Mouse (Mus musculus) midbrain, embryonic 13.5 days (tissue): Measurements from ENCODE around the gene Echdc3. TPM values are rescaled to one million over a fixed set of nuclear protein-coding genes. Genes with fewer than 3 reads are reported as not detected.

ENCODE experiments used
- ATAC-seq: fragments of 200-750 bp; cut with Nextera tagmentation; 2 replicates; pipeline ENCODE4 v1.8.0; 2017; ENCODE audit warnings: mild to moderate bottlenecking, moderate TSS enrichment, moderate library complexity
- H3K27ac ChIP-seq: fragments of 300-500 bp; sonication (generic); 2 replicates; pipeline ENCODE4 v1.5.1; 2015; ENCODE audit warnings: inconsistent platforms, mild to moderate bottlenecking, moderate library complexity
- H3K27me3 ChIP-seq: fragments of 300-500 bp; sonication (generic); 2 replicates; pipeline ENCODE4 v1.6.1; 2015; ENCODE audit warnings: mild to moderate bottlenecking, inconsistent platforms
- H3K36me3 ChIP-seq: fragments of 300-500 bp; sonication (generic); 2 replicates; pipeline ENCODE4 v1.6.1; 2015; ENCODE audit warnings: mild to moderate bottlenecking, inconsistent platforms
- H3K4me1 ChIP-seq: fragments of 300-500 bp; sonication (generic); replicated peaks from 2 replicates; pipeline ENCODE4 v1.6.1; 2015; ENCODE audit warnings: inconsistent platforms
- H3K4me2 ChIP-seq: fragments of 300-500 bp; sonication (generic); replicated peaks from 2 replicates; pipeline ENCODE4 v1.6.1; 2015; ENCODE audit warnings: moderate library complexity, mild to moderate bottlenecking, inconsistent platforms
- H3K4me3 ChIP-seq: fragments of 300-500 bp; sonication (generic); replicated peaks from 2 replicates; pipeline ENCODE4 v1.5.1; 2015; ENCODE audit warnings: mild to moderate bottlenecking, inconsistent platforms
- H3K9ac ChIP-seq: fragments of 300-500 bp; sonication (generic); replicated peaks from 2 replicates; pipeline ENCODE4 v1.6.1; 2015; ENCODE audit warnings: mild to moderate bottlenecking, inconsistent platforms
- H3K9me3 ChIP-seq: fragments of 300-500 bp; sonication (generic); 2 replicates; pipeline ENCODE4 v1.6.1; 2016; ENCODE audit warnings: mild to moderate bottlenecking, inconsistent platforms
- WGBS: fragments of 180-500 bp; shearing (Covaris S2); methylation state at CpG from one replicate; pipeline ENCODE4 v1.1.7; 2015; 5-methylcytosine and 5-hydroxymethylcytosine counted together
- polyA plus RNA-seq: library from polyadenylated mRNA; unstranded; fragments of >200 nt; fragmentation: Nextera tagmentation; extraction: Ambion mirVana; gene quantifications from 2 replicates; pipeline ENCODE4 v1.2.1, GENCODE M21; 2015

The Echdc3 gene
- polyA plus RNA-seq, 1 experiment from 2014 or later = 1.9 TPM

DNA sequence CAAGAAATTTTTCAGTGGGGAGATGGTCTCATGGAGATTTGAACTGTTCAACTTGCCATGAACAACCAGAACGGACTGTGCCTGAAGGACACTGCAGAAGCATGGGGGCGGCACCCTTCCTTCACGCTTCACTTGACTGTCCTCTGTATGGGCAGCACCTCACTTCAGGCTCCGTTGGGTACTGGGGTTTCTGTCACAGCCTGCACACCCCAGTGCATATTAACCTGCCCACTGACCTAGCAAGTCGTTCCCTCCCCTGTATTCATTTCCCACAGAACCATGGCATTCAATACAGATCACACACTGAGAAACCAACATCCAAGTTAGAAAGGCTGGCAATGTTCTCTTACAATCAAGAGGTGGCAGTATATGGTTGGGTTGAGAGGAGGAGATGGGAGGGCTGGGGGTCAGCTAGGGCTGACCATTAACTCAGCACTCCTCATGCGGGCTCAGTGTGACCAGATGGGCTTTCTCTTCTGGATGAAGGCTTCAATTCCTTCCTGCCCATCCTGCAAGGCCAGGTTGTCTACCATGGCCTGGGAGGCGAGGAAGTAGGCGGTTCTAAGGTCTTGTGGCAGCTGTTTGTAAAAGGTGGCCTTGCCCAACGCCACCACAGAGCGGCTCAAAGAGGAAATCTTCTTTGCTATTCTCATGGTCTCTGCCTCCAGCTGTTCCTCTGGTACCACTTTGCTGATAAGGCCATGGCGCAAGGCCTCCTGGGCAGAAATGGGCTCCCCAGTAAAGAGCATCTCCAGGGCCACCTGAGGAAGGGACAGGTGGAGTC is 23.8 kb downstream of the Echdc3 start:
- Histone ChIP-seq H3K9me3 (peaks cover 3% of the 10 kb centered on the region; the same call in 1 of the 2 replicates), H3K27ac (no peak overlapping the region), H3K9ac (no peak overlapping the region), H3K36me3 (no peaks in the 10 kb centered on the region), H3K4me2 (no peak overlapping the region), H3K4me3 (no peak overlapping the region), H3K4me1 (peaks cover 16% of the 10 kb centered on the region; the same call in 1 of the 2 replicates), H3K27me3 (no peaks in the 10 kb centered on the region)
- ATAC-seq = no peak
- 74% methylated on average over 11 of the region's 11 CpGs for WGBS

- peaks cover 3% of the 10 kb centered on the region; the same call in 1 of the 2 replicates for H3K9me3 ChIP-seq
- H3K36me3 ChIP-seq = no peaks in the 10 kb centered on the region
- no peak overlapping the region for H3K4me2 ChIP-seq
- H3K9ac ChIP-seq = no peak overlapping the region
- no peaks in the 10 kb centered on the region for H3K27me3 ChIP-seq
- no peak overlapping the region for H3K4me3 ChIP-seq
- 56% methylated on average over 11 of the region's 11 CpGs for WGBS
- peak; percentile 32; the same call in 1 of the 2 replicates for ATAC-seq
- H3K27ac ChIP-seq = no peak overlapping the region
- H3K4me1 ChIP-seq = peaks cover 12% of the 10 kb centered on the region; the same call in 1 of the 2 replicates
Measured at GRCm38 (mm10) chr2:6187418-6187817, 25.4 kb downstream of the Echdc3 start.

DNA sequence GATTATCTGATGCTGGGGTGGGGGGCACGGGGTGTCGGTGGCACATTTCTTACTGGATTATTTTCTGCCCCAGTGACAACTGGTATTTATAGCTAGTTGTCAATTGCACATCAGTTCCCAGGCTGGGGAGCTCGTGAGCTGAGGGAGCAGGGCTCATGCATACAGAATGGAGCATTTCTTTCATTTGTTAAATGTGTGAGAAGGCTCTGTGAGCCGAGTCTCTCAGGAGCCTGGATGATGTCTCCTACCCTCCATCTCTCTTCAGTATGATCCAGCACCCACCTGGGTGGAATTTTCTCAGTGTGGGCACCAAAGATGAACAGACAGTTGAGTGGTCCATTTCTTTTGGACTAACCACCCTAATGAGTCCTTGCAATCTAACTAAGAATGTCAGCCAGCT is 25.9 kb downstream of the Echdc3 start:
- H3K4me2 ChIP-seq = no peak overlapping the region
- H3K4me1 ChIP-seq = peaks cover 12% of the 10 kb centered on the region; the same call in 1 of the 2 replicates
- ATAC-seq = no peak
- 55% methylated on average over 4 of the region's 4 CpGs for WGBS
- H3K27ac ChIP-seq = no peak overlapping the region
- no peaks in the 10 kb centered on the region for H3K36me3 ChIP-seq
- no peak overlapping the region for H3K9ac ChIP-seq
- H3K27me3 ChIP-seq = no peaks in the 10 kb centered on the region
- H3K4me3 ChIP-seq = no peak overlapping the region
- peaks cover 3% of the 10 kb centered on the region; the same call in 1 of the 2 replicates for H3K9me3 ChIP-seq

DNA sequence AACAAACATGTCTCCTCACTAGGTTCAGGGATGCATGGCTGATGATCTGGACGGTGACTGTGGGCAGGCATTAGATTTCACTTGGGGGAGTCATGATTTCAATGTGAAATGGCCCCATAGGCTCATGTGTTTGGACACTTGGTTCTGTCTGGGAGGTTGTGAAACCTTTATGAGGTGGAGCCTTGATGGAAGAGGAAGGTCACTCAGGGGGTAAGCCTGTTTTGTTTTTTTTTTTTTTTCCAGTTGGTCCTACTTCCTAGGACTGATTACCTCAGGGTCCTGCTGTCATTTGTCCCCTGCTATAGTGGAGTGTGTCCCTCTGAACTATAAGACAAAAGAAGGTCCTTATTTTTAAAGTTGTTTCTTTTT is 33.1 kb downstream of the Echdc3 start:
- 94% methylated on average over 1 of the region's 1 CpGs for WGBS
- Histone ChIP-seq H3K27ac (no peak overlapping the region), H3K9ac (no peak overlapping the region), H3K4me3 (no peak overlapping the region), H3K27me3 (no peaks in the 10 kb centered on the region), H3K36me3 (no peaks in the 10 kb centered on the region), H3K4me2 (no peak overlapping the region), H3K9me3 (no peaks in the 10 kb centered on the region), H3K4me1 (no peaks in the 10 kb centered on the region)
- ATAC-seq = no peak

GRCm38 (mm10) chr2:6178901-6179748 is 33.7 kb downstream of the Echdc3 start:
- no peak overlapping the region for H3K27ac ChIP-seq
- no peak overlapping the region for H3K4me2 ChIP-seq
- H3K9me3 ChIP-seq = no peaks in the 10 kb centered on the region
- no peaks in the 10 kb centered on the region for H3K4me1 ChIP-seq
- no peaks in the 10 kb centered on the region for H3K36me3 ChIP-seq
- H3K4me3 ChIP-seq = no peak overlapping the region
- no peak overlapping the region for H3K9ac ChIP-seq
- no peaks in the 10 kb centered on the region for H3K27me3 ChIP-seq
- ATAC-seq = no peak
- 90% methylated on average over 15 of the region's 16 CpGs for WGBS

DNA sequence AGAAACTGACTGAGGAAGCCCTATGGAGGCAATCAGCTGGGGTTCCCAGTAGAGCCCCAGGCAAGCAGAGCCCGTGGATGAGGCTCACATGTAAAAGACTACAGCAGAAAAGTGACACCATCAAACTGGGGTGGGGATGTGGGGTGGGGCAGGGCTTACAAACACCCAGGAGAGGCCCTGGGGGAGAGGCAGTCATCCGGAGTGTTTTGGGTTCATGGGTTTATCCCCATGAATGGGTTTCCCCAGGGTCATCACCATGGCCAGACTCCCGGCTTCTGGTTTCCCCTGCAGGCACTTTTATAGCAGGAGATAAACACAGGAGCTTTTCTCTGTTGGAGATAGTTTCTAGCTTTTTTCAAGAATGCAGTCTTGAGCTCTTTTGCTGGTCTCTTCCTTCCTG is 39.8 kb downstream of the Echdc3 start:
- WGBS = 60% methylated on average over 3 of the region's 3 CpGs
- Histone ChIP-seq H3K27ac (no peak overlapping the region), H3K36me3 (no peaks in the 10 kb centered on the region), H3K9me3 (0 out of 2 replicates have a peak, but pooled peaks cover 3% of the 10 kb centered on the region), H3K27me3 (no peaks in the 10 kb centered on the region), H3K9ac (no peak overlapping the region), H3K4me3 (no peak overlapping the region), H3K4me1 (no peaks in the 10 kb centered on the region), H3K4me2 (no peak overlapping the region)
- ATAC-seq = no peak

DNA sequence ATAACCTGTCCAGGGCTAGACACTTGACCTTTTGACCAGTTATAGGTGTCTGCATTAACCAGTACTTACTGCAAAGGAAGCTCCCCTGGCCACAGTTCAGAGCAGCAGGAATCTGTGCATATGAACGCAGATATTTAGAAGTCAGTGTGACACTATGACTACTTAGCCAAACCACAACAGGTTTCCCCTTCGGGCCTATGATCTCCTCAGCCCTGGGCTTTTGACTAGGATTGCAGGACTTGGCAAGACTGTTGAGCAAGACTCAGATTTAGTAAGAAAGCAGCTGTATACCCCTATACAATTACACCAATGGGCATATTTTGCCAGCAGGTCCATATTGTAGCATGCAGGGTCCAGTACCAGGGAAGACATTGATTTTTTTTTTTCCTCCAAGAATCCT is 44.3 kb downstream of the Echdc3 start:
- no peak for ATAC-seq
- no peak overlapping the region for H3K4me3 ChIP-seq
- 92% methylated on average over 2 of the region's 2 CpGs for WGBS

DNA sequence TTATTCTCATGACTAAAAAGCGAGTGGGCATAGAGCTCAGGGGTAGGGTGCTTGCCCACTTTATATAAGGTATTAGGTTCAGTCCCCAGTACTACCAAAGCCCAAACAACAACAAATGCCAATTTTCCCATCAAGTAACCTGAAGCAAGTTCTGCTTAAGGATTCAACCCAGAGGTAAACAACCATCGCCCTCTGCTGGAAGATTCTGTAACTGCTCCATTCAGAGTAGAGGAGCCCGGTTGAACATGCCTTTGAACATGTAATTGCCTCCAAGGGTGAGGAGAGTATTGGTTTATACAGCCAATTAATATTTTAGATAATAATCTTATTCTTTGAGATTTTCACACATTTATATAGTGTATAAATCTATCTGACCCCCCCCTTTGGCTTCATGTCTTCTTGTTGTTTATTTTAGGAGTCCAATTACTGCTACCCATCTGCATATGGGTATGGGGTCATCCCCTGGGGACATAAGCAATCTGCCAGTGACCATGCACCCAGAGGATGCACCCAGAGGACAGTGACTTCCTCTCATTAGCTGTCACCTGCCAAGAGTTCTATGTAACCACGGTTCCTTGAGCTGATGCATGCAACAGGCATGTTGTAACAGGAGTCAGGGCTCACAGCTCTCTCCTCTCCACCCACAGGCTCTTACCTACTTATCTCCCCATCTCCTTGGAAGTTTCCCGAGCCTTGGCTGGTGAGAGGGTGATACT is 44.8 kb downstream of the Echdc3 start:
- H3K4me3 ChIP-seq = no peak overlapping the region
- H3K9ac ChIP-seq = no peak overlapping the region
- no peak overlapping the region for H3K4me2 ChIP-seq
- 36% methylated on average over 5 of the region's 5 CpGs for WGBS
- no peaks in the 10 kb centered on the region for H3K36me3 ChIP-seq
- no peaks in the 10 kb centered on the region for H3K4me1 ChIP-seq
- H3K9me3 ChIP-seq = 0 out of 2 replicates have a peak, but pooled peaks cover 3% of the 10 kb centered on the region
- H3K27ac ChIP-seq = no peak overlapping the region
- ATAC-seq = peak; percentile 65
- H3K27me3 ChIP-seq = no peaks in the 10 kb centered on the region

More for the DNA sequence above, 44.3 kb downstream of the Echdc3 start:
- no peaks in the 10 kb centered on the region for H3K36me3 ChIP-seq
- no peak overlapping the region for H3K4me2 ChIP-seq
- H3K9ac ChIP-seq = no peak overlapping the region
- H3K27ac ChIP-seq = no peak overlapping the region
- 0 out of 2 replicates have a peak, but pooled peaks cover 3% of the 10 kb centered on the region for H3K9me3 ChIP-seq
- no peaks in the 10 kb centered on the region for H3K4me1 ChIP-seq
- H3K27me3 ChIP-seq = no peaks in the 10 kb centered on the region

- Histone ChIP-seq H3K4me1 (no peaks in the 10 kb centered on the region), H3K4me2 (no peak overlapping the region), H3K9ac (no peak overlapping the region), H3K27me3 (no peaks in the 10 kb centered on the region), H3K9me3 (no peaks in the 10 kb centered on the region), H3K36me3 (no peaks in the 10 kb centered on the region), H3K4me3 (no peak overlapping the region), H3K27ac (no peak overlapping the region)
- no peak for ATAC-seq
- whole genome bisulfite sequencing = 86% methylated on average over 6 of the region's 6 CpGs
Measured at GRCm38 (mm10) chr2:6165771-6166170, 47.1 kb downstream of the Echdc3 start.

DNA sequence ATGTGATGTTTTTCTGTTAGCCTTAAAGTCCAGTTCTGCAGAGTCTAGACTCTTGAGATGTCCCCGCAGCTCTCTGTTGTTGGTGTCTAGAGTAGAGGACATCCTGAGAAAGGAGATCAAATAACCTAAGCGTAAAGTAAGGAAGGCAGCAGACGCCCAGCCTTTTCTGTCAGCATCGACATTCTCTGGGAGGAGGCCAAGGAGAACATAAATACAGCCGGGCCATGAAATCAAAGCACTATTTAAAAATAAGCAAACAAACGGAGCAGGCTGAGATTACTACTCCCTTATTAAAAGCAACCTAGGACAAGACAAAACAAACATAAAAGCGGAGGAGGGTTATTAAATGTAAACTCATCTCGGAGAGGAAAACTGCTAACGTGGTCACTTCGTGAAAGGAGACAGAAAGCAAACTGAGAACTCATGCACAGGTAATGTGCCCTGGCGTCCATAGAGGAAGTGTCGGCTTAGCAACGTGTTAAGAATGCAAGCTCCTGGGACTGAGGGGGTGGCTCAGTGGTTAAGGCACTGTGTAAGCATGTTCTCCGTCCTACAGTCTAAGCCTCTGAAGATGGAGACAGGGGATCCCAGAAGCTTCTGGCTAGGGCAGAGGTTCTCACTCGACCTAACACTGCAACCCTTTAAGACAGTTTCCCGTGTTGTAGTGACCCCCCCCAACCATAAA is 48.1 kb downstream of the Echdc3 start:
- no peak for ATAC-seq
- WGBS = 75% methylated on average over 16 of the region's 16 CpGs
- H3K9ac ChIP-seq = no peak overlapping the region

GRCm38 (mm10) chr2:6162366-6163040 is 50.3 kb downstream of the Echdc3 start:
- Histone ChIP-seq H3K4me3 (no peak overlapping the region), H3K4me2 (no peak overlapping the region), H3K27me3 (no peaks in the 10 kb centered on the region), H3K27ac (no peak overlapping the region), H3K36me3 (no peaks in the 10 kb centered on the region), H3K9me3 (no peaks in the 10 kb centered on the region), H3K4me1 (no peaks in the 10 kb centered on the region), H3K9ac (no peak overlapping the region)
- 76% methylated on average over 6 of the region's 6 CpGs for WGBS
- ATAC-seq = no peak

More for the DNA sequence above, 48.1 kb downstream of the Echdc3 start:
- no peak overlapping the region for H3K4me2 ChIP-seq
- no peaks in the 10 kb centered on the region for H3K27me3 ChIP-seq
- no peak overlapping the region for H3K4me3 ChIP-seq
- no peaks in the 10 kb centered on the region for H3K4me1 ChIP-seq
- no peaks in the 10 kb centered on the region for H3K36me3 ChIP-seq
- H3K9me3 ChIP-seq = no peaks in the 10 kb centered on the region
- no peak overlapping the region for H3K27ac ChIP-seq
